Mouse (Mus musculus) cerebellum, adult 11-12 months (tissue): ENCODE data around the gene Hhipl1.

Source experiments
- DNase-seq: peaks from one replicate; pipeline ENCODE4 v3.0.0; 2022

The Hhipl1 gene

DNA sequence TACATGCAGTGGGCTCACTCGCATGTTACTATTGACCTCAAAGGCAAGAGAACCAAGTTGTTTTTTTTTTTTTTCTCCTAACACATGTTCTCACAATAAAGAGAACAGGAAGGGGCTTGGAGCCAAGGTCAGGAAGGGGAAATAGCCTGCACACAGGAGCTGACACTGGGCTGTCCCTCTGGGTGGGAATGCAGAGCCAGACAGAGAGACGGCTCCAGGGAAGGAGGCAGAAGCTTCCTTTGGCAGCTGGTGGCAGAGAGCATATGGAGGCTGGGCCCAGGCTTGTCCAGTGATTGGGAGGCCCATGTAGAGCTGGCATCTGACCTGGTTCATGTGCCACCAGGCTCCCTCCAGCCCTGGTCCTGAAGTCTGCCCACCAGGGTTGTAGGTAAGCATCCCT, 61.8 kb downstream of the Hhipl1 start:
- peak; percentile 68 for DNase-seq

DNA sequence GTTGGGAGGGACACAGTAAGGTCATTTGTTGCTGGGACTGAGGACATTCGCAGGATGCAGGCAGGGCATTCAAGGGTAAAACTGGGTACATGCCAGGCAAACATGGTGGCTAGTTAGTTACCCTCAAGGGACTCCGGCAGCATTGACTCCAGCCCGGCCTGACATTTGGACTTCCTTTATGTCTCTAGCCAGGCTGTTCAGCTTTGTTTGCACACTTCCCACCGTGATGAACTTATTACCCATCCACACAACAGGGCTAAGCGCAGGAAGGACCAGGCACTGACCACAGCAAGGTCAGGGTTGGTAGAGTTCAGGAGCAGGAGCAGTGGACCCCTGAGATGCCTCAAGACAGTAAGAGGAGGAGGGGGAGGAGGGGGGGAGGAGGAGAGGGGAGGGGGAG, 62.9 kb downstream of the Hhipl1 start:
- no peak for DNase-seq

DNA sequence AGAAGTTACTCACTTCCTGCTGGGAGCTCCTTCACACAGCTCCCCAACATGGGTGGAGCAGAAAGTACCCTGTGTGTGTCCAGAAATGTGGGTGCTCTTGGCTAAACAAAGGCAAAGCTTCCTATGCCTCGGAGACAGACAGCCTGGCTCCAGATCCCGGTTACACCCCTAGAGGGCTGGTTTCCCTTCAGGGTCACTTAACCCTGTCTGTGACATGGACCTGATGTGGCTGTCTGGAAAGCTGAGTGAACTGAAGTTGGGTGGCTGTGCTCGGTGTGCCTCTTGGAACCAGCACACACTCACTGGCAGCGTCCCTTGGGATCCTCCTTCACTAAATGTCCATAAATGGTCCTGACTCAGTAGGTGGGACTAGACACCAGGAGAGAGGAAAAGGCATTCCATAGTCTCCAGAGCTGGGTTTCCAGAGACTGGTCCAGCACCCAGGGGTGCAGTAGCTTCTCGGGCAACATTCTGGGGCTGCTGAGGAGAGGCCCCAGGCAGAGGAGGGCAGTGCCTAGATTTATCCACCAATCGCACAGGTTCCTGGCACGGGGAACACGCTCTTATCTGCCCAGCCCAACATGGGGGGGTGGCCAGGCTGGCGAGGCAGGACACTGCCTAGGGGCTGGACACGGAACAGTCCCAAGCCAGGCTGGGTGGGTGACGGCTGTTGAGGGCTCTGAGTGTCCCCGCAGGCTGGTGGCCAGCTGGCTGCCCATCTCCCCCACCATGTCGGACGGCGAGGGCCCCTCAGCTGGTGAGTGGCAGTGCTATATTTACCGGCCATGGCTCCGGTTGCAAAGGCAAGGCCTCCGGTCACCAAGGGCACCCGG, 64.7 kb downstream of the Hhipl1 start, which contains the start of gene Eml1:
Eml1 (plus strand) TSS at position 362 of the 833 bp plus-strand sequence.
- DNase-seq, result no peak

DNA sequence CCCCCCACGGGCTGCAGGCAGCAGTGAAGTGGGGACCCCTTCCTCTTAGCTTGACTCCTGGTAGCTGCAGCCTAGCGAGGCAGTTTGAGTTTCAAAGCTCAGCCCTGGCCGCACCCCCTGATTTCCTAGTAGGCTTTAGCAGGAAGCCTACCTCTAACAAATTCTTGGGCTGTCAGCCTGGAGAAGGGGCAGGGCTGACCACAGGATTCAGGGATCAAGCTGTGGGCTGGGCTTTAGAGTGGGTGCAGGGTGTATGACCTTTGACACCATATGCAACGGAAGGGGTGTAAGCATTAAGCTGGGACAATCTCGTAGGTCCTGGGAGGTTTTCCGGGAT, 65.3 kb downstream of the Hhipl1 start:
- DNase-seq, result no peak

DNA sequence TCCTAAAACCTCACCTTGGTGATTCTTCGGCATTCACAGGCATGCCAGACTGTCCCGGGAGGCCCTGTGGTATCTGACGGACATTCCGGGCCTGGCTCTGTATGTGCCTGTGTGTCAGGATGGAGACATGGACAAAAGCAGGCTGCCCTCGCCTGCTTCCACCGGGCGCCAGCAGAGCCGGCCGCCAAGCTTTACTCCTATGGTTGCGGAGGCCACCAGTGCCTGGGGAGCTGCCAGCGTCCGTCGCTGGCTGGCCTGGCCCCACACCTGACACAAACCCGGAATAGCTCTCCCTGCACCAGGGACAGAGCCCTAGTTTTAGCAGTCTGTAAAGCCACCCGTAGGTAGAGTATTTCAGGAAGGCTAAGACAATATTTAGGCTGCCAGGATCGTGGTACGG, 66.2 kb downstream of the Hhipl1 start:
- peak; percentile 82 for DNase-seq

DNA sequence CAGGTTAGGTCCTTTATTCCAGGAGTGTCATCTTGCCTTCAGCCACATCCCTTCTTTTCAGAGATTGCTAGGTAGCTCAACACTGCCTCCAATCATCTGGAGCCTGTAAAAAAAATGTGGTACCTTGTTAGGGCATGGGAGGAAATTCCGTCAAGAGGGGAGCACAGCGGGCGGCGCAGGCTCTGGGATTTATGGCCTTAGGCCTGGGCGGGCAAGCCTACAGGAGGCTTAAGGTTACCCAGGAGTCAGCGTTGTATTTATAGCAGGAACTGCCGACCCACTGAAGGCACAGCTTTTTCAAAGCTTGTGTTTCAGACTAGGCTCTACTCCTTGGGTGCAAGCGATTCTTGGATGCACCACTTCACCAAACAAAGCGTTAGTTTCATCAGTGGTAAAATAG, 67.5 kb downstream of the Hhipl1 start:
- no peak for DNase-seq

DNA sequence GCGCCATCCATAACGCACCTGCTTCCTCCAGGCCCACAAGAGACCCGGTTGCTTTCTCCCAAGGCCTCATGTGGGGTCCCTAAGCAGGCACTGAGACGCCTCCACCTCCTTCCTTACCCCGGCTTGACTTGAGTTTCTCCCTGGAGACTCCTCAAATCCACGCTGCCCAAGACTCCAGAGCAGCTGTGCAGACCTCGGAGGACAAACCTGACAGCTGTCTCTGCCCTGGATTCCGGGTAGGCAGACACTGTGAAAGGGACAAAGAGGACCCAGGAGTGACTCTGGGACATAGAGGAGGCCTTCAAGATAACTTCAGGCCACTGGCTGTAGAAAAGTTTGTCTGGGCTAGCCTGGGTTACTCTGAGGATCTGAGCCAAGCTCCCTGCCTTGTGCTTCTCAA, 68.6 kb downstream of the Hhipl1 start:
- DNase-seq, result no peak

DNA sequence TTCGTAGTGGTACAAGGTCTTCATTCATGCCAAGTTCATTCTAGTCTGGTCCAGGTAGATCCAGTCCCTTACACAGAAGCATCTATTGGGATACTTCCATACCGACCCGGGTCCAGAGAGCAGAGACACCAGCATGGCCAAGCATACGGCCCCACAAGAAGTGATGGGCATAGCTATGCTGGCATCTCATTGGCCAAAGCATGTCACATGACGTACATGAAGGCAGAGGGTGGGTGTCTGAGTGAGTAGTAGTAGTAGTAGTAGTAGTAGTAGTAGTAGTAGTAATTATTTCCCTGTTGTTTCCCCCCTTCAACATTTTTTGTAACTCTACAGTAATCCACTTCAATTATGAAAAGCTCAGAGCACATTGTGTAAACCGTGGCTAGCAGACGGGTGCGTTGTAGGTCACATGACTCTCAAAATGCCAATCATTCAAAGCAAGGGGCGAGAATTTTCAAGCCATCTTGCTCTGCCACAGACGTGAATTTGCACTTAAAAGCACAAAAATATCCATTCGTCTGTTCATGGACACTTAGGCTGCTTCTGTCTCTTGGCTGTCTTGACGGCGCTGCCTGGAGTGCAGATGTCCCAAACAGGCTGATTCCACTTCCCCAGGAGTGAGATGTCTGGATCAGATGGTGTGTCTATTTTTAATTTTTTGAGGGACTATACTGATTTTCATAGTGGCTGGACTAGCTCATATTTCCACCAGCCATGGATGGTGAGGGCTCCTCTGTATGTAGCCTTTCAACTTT, 72.5 kb downstream of the Hhipl1 start:
- no peak for DNase-seq
